In genomic region chr10:20621661-20622454, GRCm38 (mm10) we compare ENCODE assay signal across 23 mouse cellular contexts.
DNase-seq lines count a peak whose midpoint lies in the region; ATAC-seq and TF ChIP-seq lines count a peak whose summit lies in the region.
"Had no signal": no experiment of that assay in that cellular context is flagged by ENCODE, and none has a peak within 500 bp of the region (broad histone marks: within the 10 kb centered on the region; RNA-seq: fewer than 3 reads in every experiment).

No protein-coding gene starts in this region.

- DNase-seq in liver, adult 2 months (ENCODE audit: extremely low read depth, low read depth, low spot score): peak; percentile 94
- DNase-seq in liver: no peak
- DNase-seq in kidney, adult 11 months: peak; percentile 67
- no peak for DNase-seq in liver, postnatal 0 days
- no peak for DNase-seq in heart, postnatal 36 days
- no peak for DNase-seq in cerebellum, adult 11 months
- DNase-seq: adrenal gland, postnatal 14 days; cerebellum, adult 11-12 months; cerebellum, postnatal 36 days; heart, postnatal 14 days; lung, adult 18-20 months; lung, postnatal 14 days; right cerebral cortex, adult 18-20 months; thymus, postnatal 36 days had no signal

- H3K4me2 ChIP-seq in kidney, embryonic 16.5 days (replicated peaks; ENCODE audit: low read depth, low read length): no peak overlapping the region
- peak overlapping the region; percentile 19; the same call in 1 of the 2 replicates for H3K4me2 ChIP-seq in liver, postnatal 0 days (ENCODE audit: low read depth, low read length)
- no peak overlapping the region for H3K4me2 ChIP-seq in heart, embryonic 12.5 days
- H3K4me2 ChIP-seq: embryonic facial prominence, embryonic 15.5 days; hindbrain, embryonic 13.5 days had no signal

- H3K9ac ChIP-seq in liver, adult 2 months (ENCODE audit: low read depth, low read length): no peak overlapping the region
- no peak overlapping the region for H3K9ac ChIP-seq in kidney, embryonic 16.5 days (replicated peaks; ENCODE audit: low read length)
- no peak overlapping the region for H3K9ac ChIP-seq in liver, postnatal 0 days (replicated peaks)
- no peak overlapping the region for H3K9ac ChIP-seq in heart, embryonic 12.5 days
- H3K9ac ChIP-seq: embryonic facial prominence, embryonic 15.5 days; hindbrain, embryonic 13.5 days had no signal

- peak; percentile 85 for ATAC-seq in kidney, embryonic 16.5 days (ENCODE audit: low FRiP score, low TSS enrichment)
- peak; percentile 75 for ATAC-seq in liver, postnatal 0 days
- no peak for ATAC-seq in heart, embryonic 12.5 days (ENCODE audit: insufficient number of reproducible peaks, low FRiP score)
- ATAC-seq: forebrain, embryonic 16.5 days; inflammation-experienced regulatory T-cells, adult 6 months; midbrain, embryonic 16.5 days had no signal

- no peaks in the 10 kb centered on the region for H3K27me3 ChIP-seq in liver, adult 2 months (ENCODE audit: control insufficient read depth, insufficient read depth, low read length)
- H3K27me3 ChIP-seq in kidney, embryonic 16.5 days (ENCODE audit: insufficient read depth, low read length): no peaks in the 10 kb centered on the region
- H3K27me3 ChIP-seq in liver, postnatal 0 days (ENCODE audit: insufficient read depth, low read length): no peaks in the 10 kb centered on the region
- no peaks in the 10 kb centered on the region for H3K27me3 ChIP-seq in heart, embryonic 12.5 days (replicated peaks)
- H3K27me3 ChIP-seq: embryonic facial prominence, embryonic 15.5 days; hindbrain, embryonic 13.5 days; megakaryocyte, embryonic 14.5 days had no signal

- no peak for TF ChIP-seq POLR2A in liver, adult 2 months (IDR thresholded peaks at IDR 0.05; ENCODE audit: extremely low read depth, insufficient read depth, low read length)

- H3K4me3 ChIP-seq in liver, adult 2 months (ENCODE audit: insufficient read depth, low read depth, low read length): no peak overlapping the region
- H3K4me3 ChIP-seq in kidney, embryonic 16.5 days (ENCODE audit: low read length): no peak overlapping the region
- H3K4me3 ChIP-seq in liver, postnatal 0 days (ENCODE audit: low read depth, low read length): no peak overlapping the region
- no peak overlapping the region for H3K4me3 ChIP-seq in heart, embryonic 12.5 days
- H3K4me3 ChIP-seq: embryonic facial prominence, embryonic 15.5 days; hindbrain, embryonic 13.5 days; megakaryocyte, embryonic 14.5 days had no signal

- intact Hi-C loops in heart, postnatal 36 days (cut with DNase I): no loop called here

- H3K9me3 ChIP-seq in kidney, embryonic 16.5 days (ENCODE audit: low read length): no peaks in the 10 kb centered on the region
- no peaks in the 10 kb centered on the region for H3K9me3 ChIP-seq in liver, postnatal 0 days (ENCODE audit: low read length)
- no peaks in the 10 kb centered on the region for H3K9me3 ChIP-seq in heart, embryonic 12.5 days (replicated peaks)
- H3K9me3 ChIP-seq: embryonic facial prominence, embryonic 15.5 days; G1E; hindbrain, embryonic 13.5 days; megakaryocyte, embryonic 14.5 days had no signal

- peak overlapping the region; percentile 64 for H3K27ac ChIP-seq in liver, adult 2 months (replicated peaks; ENCODE audit: insufficient read depth, low read depth, low read length)
- peak overlapping the region; percentile 52; the same call in 1 of the 2 replicates for H3K27ac ChIP-seq in kidney, embryonic 16.5 days (ENCODE audit: low read length)
- peak overlapping the region; percentile 52 for H3K27ac ChIP-seq in liver, postnatal 0 days (ENCODE audit: low read depth)
- no peak overlapping the region for H3K27ac ChIP-seq in heart, embryonic 12.5 days (ENCODE audit: poor library complexity, severe bottlenecking)
- H3K27ac ChIP-seq: embryonic facial prominence, embryonic 15.5 days; hindbrain, embryonic 13.5 days had no signal

- H3K36me3 ChIP-seq in liver, adult 2 months (ENCODE audit: control insufficient read depth, insufficient read depth, low read length): no peaks in the 10 kb centered on the region
- H3K36me3 ChIP-seq in kidney, embryonic 16.5 days (ENCODE audit: insufficient read depth, low read length): no peaks in the 10 kb centered on the region
- no peaks in the 10 kb centered on the region for H3K36me3 ChIP-seq in liver, postnatal 0 days (replicated peaks; ENCODE audit: insufficient read depth, low read length)
- H3K36me3 ChIP-seq in heart, embryonic 12.5 days: peaks cover 6% of the 10 kb centered on the region; the same call in 1 of the 2 replicates
- H3K36me3 ChIP-seq: embryonic facial prominence, embryonic 15.5 days; G1E; hindbrain, embryonic 13.5 days had no signal

- TF ChIP-seq EP300 in liver, postnatal 0 days (IDR thresholded peaks at IDR 0.05; ENCODE audit: low read depth): no peak

- peaks cover 10% of the 10 kb centered on the region for H3K4me1 ChIP-seq in liver, adult 2 months (ENCODE audit: control insufficient read depth, insufficient read depth, low read length)
- H3K4me1 ChIP-seq in kidney, embryonic 16.5 days (ENCODE audit: insufficient read depth, low read length): peaks cover 11% of the 10 kb centered on the region
- no peaks in the 10 kb centered on the region for H3K4me1 ChIP-seq in liver, postnatal 0 days (ENCODE audit: insufficient read depth)
- H3K4me1 ChIP-seq in heart, embryonic 12.5 days (replicated peaks): 0 out of 2 replicates have a peak, but pooled peaks cover 3% of the 10 kb centered on the region
- H3K4me1 ChIP-seq: embryonic facial prominence, embryonic 15.5 days; hindbrain, embryonic 13.5 days; megakaryocyte, embryonic 14.5 days had no signal

- H3K79me2 ChIP-seq in liver, adult 2 months (ENCODE audit: control insufficient read depth, insufficient read depth, low read length): no peaks in the 10 kb centered on the region

- WGBS in liver, adult 2 months: 27% methylated on average over 8 of the region's 8 CpGs
- WGBS in kidney, embryonic 16.5 days: 45% methylated on average over 8 of the region's 8 CpGs
- WGBS in liver, postnatal 0 days (ENCODE audit: insufficient replicate concordance): 58% methylated on average over 8 of the region's 8 CpGs
- WGBS in heart, embryonic 12.5 days: 75% methylated on average over 8 of the region's 8 CpGs

- no peak for TF ChIP-seq CTCF in liver, adult 2 months (IDR thresholded peaks at IDR 0.05; ENCODE audit: low read depth, low read length)
- no peak for TF ChIP-seq CTCF in liver, postnatal 0 days (IDR thresholded peaks at IDR 0.05; ENCODE audit: low read depth)

Comparison
In these comparisons a context has a peak if more than half of its experiments do, and no peak if none do; other contexts are left out.
1. DNase-seq: peak in liver, adult 2 months (single experiment) and kidney, adult 11 months (single experiment); none in liver (single experiment), liver, postnatal 0 days (single experiment), heart, postnatal 36 days (0 of 2) and cerebellum, adult 11 months (single experiment).